12 mouse cellular contexts compared by ENCODE assay signal in the genomic region with DNA sequence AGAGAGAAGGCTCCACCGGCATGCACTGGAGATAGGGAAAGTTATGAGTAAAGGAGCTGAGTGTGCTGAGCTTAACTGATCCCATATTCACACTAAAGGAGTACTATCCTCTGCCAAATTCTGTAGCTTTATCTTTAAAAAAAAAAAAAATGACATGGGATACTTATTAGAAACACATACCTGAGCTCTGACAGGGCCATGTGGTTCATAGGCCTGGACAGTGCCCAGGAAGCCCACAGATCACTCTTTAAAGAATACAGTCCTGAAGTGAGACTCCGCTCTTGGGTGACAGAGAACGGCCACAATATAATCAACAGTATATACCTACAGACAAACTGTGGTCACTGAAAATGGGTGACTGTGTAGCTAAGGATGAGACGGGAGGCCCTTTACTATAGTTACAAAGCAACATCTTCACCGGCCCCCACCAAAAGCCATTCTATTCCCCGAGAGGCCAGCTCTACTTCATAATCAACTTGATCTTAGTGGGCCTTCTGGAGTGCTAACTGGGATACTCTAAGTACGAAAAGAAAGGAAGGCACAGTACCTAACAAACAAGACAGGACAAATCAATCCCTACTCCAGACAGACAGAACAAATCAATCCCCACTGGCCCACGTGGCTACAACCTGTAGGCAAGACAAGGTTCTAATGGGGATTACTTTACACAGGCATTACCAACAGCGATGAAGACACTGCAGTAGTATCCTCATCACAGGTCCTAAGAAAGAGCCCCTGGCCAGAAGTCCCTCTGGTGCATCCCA. TPM values are rescaled to one million over a fixed set of nuclear protein-coding genes. Genes with fewer than 3 reads are reported as not detected.
DNase-seq lines count a peak whose midpoint lies in the region; ATAC-seq and TF ChIP-seq lines count a peak whose summit lies in the region.
"Had no signal": no experiment of that assay in that cellular context is flagged by ENCODE, and none has a peak within 500 bp of the region (broad histone marks: within the 10 kb centered on the region; RNA-seq: fewer than 3 reads in every experiment).

No protein-coding gene starts in this region.

- no peak overlapping the region for H3K4me3 ChIP-seq in heart, embryonic 11.5 days (ENCODE audit: low read depth, low read length)
- H3K4me3 ChIP-seq in kidney, postnatal 0 days (replicated peaks; ENCODE audit: low read depth, low read length): no peak overlapping the region
- H3K4me3 ChIP-seq in kidney, adult 2 months (ENCODE audit: insufficient read depth, low read depth, low read length): no peak overlapping the region
- no peak overlapping the region for H3K4me3 ChIP-seq in embryonic fibroblast, embryonic 13.5 days (ENCODE audit: insufficient read depth, low read length)
- H3K4me3 ChIP-seq in stomach, embryonic 14.5 days (ENCODE audit: low read depth, low read length): no peak overlapping the region

- no peaks in the 10 kb centered on the region for H3K27me3 ChIP-seq in heart, embryonic 11.5 days (ENCODE audit: control insufficient read depth, insufficient read depth, low read length)
- no peaks in the 10 kb centered on the region for H3K27me3 ChIP-seq in kidney, postnatal 0 days (ENCODE audit: insufficient read depth, low read length)
- H3K27me3 ChIP-seq in kidney, adult 2 months (replicated peaks; ENCODE audit: control insufficient read depth, insufficient read depth, low read length): no peaks in the 10 kb centered on the region
- H3K27me3 ChIP-seq in stomach, embryonic 14.5 days (ENCODE audit: control insufficient read depth, insufficient read depth, low read length): no peaks in the 10 kb centered on the region

- H3K9me3 ChIP-seq in heart, embryonic 11.5 days (replicated peaks; ENCODE audit: control insufficient read depth, low read length): no peaks in the 10 kb centered on the region
- H3K9me3 ChIP-seq in kidney, postnatal 0 days (replicated peaks; ENCODE audit: low read length): no peaks in the 10 kb centered on the region
- no peaks in the 10 kb centered on the region for H3K9me3 ChIP-seq in stomach, embryonic 14.5 days (ENCODE audit: control insufficient read depth, low read depth, low read length)

- no peak overlapping the region for H3K4me2 ChIP-seq in heart, embryonic 11.5 days
- no peak overlapping the region for H3K4me2 ChIP-seq in kidney, postnatal 0 days (ENCODE audit: low read length)
- H3K4me2 ChIP-seq in stomach, embryonic 14.5 days (replicated peaks; ENCODE audit: low read depth, low read length): no peak overlapping the region
- H3K4me2 ChIP-seq: midbrain, embryonic 11.5 days had no signal

- no peak for DNase-seq in heart, postnatal 4 days
- DNase-seq in kidney, postnatal 0 days (ENCODE audit: low spot score): no peak
- DNase-seq in kidney, adult 2 months: no peak
- DNase-seq in thymus, postnatal 4 days: no peak
- DNase-seq in cerebellum, postnatal 36 days: no peak
- DNase-seq: B cell, adult 2 months; embryo, embryonic 11 days; thymus, adult 2 months had no signal

- H3K9ac ChIP-seq in heart, embryonic 11.5 days (ENCODE audit: low read depth, low read length): no peak overlapping the region
- no peak overlapping the region for H3K9ac ChIP-seq in kidney, postnatal 0 days (ENCODE audit: low read depth, low read length)
- H3K9ac ChIP-seq in stomach, embryonic 14.5 days (replicated peaks; ENCODE audit: low read depth, low read length): no peak overlapping the region

- ATAC-seq in heart, embryonic 11.5 days (replicated peaks; ENCODE audit: insufficient number of reproducible peaks, low FRiP score, low TSS enrichment): no peak
- no peak for ATAC-seq in kidney, postnatal 0 days (replicated peaks; ENCODE audit: low FRiP score, low read depth)
- no peak for ATAC-seq in stomach, embryonic 14.5 days (ENCODE audit: insufficient number of reproducible peaks, insufficient read depth, low FRiP score, low read depth)

- 72% methylated on average over 9 of the region's 9 CpGs for WGBS in heart, embryonic 11.5 days (ENCODE audit: insufficient replicate concordance)
- WGBS in kidney, postnatal 0 days: 81% methylated on average over 9 of the region's 9 CpGs
- 86% methylated on average over 9 of the region's 9 CpGs for WGBS in kidney, adult 2 months
- WGBS in stomach, embryonic 14.5 days: 72% methylated on average over 9 of the region's 9 CpGs

- no peak for TF ChIP-seq CTCF in kidney, postnatal 0 days (IDR thresholded peaks at IDR 0.05; ENCODE audit: low read depth)
- no peak for TF ChIP-seq CTCF in kidney, adult 2 months (conservative IDR thresholded peaks at IDR 0.05; ENCODE audit: insufficient read depth, insufficient read length, low read depth, low read length)
- no peak for TF ChIP-seq CTCF in embryonic fibroblast, embryonic 13.5 days (IDR thresholded peaks at IDR 0.05; ENCODE audit: borderline replicate concordance, insufficient read depth, low read length)

- no peak for TF ChIP-seq POLR2A in kidney, adult 2 months (IDR thresholded peaks at IDR 0.05; ENCODE audit: low read depth, low read length)
- TF ChIP-seq POLR2A in embryonic fibroblast, embryonic 13.5 days (IDR thresholded peaks at IDR 0.05; ENCODE audit: low read depth, low read length): no peak

- peak overlapping the region; percentile 88 for H3K27ac ChIP-seq in heart, embryonic 11.5 days (ENCODE audit: low read depth, low read length)
- peak overlapping the region; percentile 88 for H3K27ac ChIP-seq in kidney, postnatal 0 days
- H3K27ac ChIP-seq in kidney, adult 2 months (ENCODE audit: insufficient read depth, low read depth, low read length): no peak overlapping the region
- peak overlapping the region; percentile 97 for H3K27ac ChIP-seq in embryonic fibroblast, embryonic 13.5 days (ENCODE audit: insufficient read depth, low read length)
- peak overlapping the region; percentile 97; the same call in 1 of the 2 replicates for H3K27ac ChIP-seq in stomach, embryonic 14.5 days (ENCODE audit: low read length)

- peaks cover 49% of the 10 kb centered on the region for H3K4me1 ChIP-seq in heart, embryonic 11.5 days (ENCODE audit: control insufficient read depth, insufficient read depth, low read length)
- peaks cover 40% of the 10 kb centered on the region for H3K4me1 ChIP-seq in kidney, postnatal 0 days (replicated peaks; ENCODE audit: insufficient read depth, low read length)
- peaks cover 16% of the 10 kb centered on the region for H3K4me1 ChIP-seq in kidney, adult 2 months (ENCODE audit: control insufficient read depth, insufficient read depth, low read length)
- H3K4me1 ChIP-seq in embryonic fibroblast, embryonic 13.5 days (ENCODE audit: control insufficient read depth, insufficient read depth, low read length): peaks cover 47% of the 10 kb centered on the region
- peaks cover 53% of the 10 kb centered on the region for H3K4me1 ChIP-seq in stomach, embryonic 14.5 days (ENCODE audit: control insufficient read depth, insufficient read depth, low read length)

- 0 out of 2 replicates have a peak, but pooled peaks cover 3% of the 10 kb centered on the region for H3K36me3 ChIP-seq in heart, embryonic 11.5 days (ENCODE audit: control insufficient read depth, insufficient read depth, low read length)
- no peaks in the 10 kb centered on the region for H3K36me3 ChIP-seq in kidney, postnatal 0 days (ENCODE audit: insufficient read depth, low read length)
- H3K36me3 ChIP-seq in kidney, adult 2 months (ENCODE audit: control insufficient read depth, insufficient read depth, low read length): no peaks in the 10 kb centered on the region
- H3K36me3 ChIP-seq in stomach, embryonic 14.5 days (ENCODE audit: control insufficient read depth, insufficient read depth, low read length): peaks cover 5% of the 10 kb centered on the region; the same call in 1 of the 2 replicates

RNA-seq across cellular contexts. Expression of a gene that starts 27.9 kb away (rescaled TPM):
- polyA plus RNA-seq in heart, embryonic 11.5 days (2014; fragmentation: Nextera tagmentation; extraction: Ambion mirVana): 53.2 and 54.1 TPM in 2 replicates
- 100 to 1,000 TPM; 114 to 116 TPM for total RNA-seq in heart, postnatal 4 days (2021)
- 32.5 and 37.1 TPM in 2 replicates for polyA plus RNA-seq in kidney, postnatal 0 days (2015; fragmentation: Nextera tagmentation; extraction: Ambion mirVana)
- polyA plus RNA-seq in kidney, adult 2 months (2012; rRNA removed): 31.3 and 32.6 TPM in 2 replicates
- polyA plus RNA-seq in embryonic fibroblast, embryonic 13.5 days (2011; ENCODE audit: insufficient read length, low read depth, missing spikeins): 488 and 794 TPM in 2 replicates
- 80.4 and 81.7 TPM in 2 replicates for polyA plus RNA-seq in stomach, embryonic 14.5 days (2014; fragmentation: Nextera tagmentation; extraction: Ambion mirVana)
